Mouse (Mus musculus) gastrocnemius, postnatal 4 days (tissue): Measurements from ENCODE around the gene Gm21988. TPM values are rescaled to one million over a fixed set of nuclear protein-coding genes. Genes with fewer than 3 reads are reported as not detected.

Source experiments
- DNase-seq, 2 experiments: peaks; one replicate each; pipeline ENCODE4 v3.0.0; 2021 to 2022; ENCODE audit warnings: low spot score in 2 of 2, mixed read lengths in 2 of 2
- total RNA-seq, 2 experiments: library from RNA; stranded (reverse); gene quantifications; 2 replicates each; pipeline ENCODE4 v1.2.3; 2021

The Gm21988 gene
- total RNA-seq, 2 experiments from 2014 or later, result 2.5 to 4.1 TPM

- DNase-seq, result peak; percentile 96 to 98
These were observed 2.0 kb downstream of the Gm21988 start, which contains the start of gene 0610010K14Rik for GRCm38 (mm10) chr11:70237457-70238167. 0610010K14Rik (minus strand) TSS chr11:70237914.

- no peak for DNase-seq
These were observed 2.9 kb downstream of the Gm21988 start for GRCm38 (mm10) chr11:70236717-70237116.

DNA sequence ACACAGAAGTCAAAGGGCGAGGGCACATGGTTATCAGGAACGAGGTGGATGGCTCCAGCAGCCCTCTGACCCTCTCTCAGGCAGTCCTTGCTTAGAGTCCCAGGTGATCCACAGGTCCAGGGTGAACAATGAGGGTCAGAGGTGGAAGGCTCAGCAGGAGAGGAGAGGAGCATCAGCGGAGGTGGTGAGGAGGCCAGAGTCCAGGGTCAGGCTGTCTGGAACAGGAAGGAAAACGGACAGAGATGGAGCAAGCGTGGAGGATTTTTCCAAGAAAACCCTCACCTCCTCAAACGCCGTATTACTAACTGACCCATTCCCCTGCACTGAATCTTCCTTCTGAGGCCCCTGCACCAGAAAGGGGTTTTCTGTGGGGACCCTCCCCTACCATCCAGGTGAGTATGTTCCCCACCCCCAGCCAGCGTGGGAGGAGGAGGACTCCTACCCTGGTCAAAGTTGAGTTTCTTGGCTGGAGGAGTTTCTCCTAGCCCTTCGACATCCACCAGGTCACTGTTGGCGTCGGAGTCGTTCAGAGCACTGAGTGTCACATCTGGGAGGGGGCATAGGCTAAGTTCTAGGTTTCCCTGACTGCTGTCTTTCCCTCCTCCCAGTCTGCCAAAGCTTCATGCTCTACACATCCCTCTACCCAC is 4.3 kb downstream of the Gm21988 start:
- DNase-seq, result no peak

DNA sequence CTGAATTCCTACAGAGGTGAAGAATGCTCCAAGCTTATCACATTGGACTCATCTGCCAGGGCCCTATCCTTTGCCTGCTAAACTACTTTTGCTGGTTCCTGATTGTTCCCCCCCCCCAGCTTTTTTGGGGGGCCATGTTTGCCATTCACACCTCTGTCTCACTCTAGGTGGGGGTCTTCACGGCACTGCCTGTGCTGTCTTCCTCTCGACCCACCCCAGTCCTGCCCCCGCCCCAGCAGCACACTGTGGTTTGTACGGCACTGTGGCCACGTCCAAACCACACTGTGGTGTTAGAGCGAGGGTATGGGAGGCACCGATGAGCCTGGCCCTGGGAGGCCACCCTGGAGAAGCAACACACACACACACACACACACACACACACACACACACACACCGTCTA is 5.1 kb downstream of the Gm21988 start:
- no peak for DNase-seq

DNA sequence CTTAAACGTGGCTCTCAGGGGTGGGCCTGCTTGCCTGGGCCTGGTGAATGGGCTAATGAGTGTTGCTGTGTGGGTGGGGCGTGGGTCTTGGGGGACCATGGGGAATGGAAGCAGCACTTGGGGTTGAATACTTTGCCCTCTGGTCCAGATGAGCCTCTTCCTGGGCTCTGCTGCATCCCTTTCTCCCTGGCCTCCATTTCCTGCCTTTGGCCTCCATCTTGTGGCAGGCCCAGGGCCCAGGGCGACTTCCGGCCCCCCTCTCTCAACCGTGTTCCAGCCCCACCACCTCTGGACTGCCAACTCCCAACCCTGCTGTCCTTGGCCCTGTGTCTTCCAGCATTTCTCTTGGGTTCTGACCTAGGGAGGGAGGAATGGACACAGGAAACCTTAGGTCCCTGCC is 5.6 kb downstream of the Gm21988 start:
- no peak for DNase-seq

DNA sequence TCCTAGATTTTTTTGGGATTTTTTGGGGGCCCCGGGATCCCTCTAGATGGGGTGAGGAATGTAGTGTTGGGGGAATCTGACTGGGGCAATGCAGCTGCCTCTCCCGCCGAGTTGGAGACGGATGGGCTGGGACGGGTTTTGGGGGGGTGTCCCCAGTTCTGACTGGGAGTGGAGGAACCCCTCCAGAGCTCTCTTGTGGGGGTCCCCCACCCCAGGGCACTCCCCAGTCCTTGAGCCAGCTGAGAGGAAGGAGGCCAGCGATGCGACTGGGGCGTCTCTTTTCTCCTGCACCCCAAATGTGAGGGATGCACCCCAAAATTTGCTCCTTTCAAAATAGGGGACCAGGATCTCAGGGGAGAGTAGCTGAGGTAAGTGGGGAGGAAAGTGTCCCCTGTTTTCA is 6.6 kb downstream of the Gm21988 start:
- DNase-seq, result no peak

DNA sequence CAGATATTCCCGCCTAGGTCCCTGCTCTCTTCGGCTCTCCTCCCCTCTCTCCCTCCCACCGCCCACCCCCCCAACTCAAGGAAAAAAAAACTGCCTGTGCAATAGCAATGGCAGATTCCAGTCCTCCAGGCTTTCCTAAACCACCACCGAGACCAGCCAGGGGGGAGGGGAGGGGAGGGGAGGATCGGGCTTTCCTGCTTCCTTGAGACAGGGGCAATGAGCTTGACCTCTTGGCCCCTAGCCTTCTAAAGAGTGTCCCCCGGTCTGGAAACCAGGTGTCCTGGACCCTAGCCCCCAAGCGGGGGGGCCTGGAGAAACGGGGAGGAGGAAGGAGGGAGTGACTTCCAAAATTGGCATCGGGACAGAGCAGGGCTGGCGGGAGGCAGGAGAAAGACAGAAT is 7.1 kb downstream of the Gm21988 start:
- peak in 1 of 2 experiments; percentile 66 for DNase-seq

- peak; percentile 85 to 87 for DNase-seq
These were observed 9.3 kb downstream of the Gm21988 start for GRCm38 (mm10) chr11:70230239-70230727.

DNA sequence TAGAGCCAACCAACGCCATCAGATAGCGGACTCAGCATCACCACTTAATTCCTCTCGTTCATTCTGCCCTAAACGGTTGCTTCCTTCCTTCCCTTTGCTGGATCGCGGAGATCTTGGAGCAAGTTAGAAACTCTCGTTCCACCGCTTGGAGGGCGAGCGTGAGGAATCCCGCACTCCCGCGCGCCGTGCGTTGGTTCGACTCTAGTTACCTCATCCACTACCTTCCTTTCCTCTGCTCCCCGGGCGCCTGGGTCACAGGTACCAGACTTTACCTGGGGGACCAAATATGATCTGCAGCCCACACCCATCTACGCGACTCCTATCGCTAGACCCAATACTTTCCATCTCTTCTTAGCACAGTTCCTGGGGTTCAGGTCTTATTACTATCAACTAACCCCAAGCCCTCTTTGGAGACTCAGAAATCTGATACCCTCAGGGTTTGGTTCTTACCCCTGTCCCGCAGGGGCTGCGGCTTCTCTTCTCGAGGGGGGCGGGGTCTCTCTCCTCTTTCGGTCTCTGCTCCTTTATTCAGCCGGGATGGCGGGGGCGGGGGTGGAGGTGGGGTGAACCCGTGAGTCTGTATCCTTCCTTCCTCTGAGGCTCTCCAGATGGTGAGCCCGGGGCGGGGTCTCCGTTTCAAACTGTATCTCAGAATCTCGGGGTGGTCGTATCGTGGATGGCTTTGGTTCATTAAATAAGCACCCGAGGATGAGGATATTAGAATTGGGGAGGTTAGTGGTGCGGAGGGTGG is 10.2 kb downstream of the Gm21988 start, which contains the start of gene Bcl6b:
Bcl6b (minus strand) TSS at position 539 of the 751 bp plus-strand sequence.
- no peak for DNase-seq

GRCm38 (mm10) chr11:70228828-70229227 is 10.8 kb downstream of the Gm21988 start:
- peak in 1 of 2 experiments; percentile 71 for DNase-seq

DNA sequence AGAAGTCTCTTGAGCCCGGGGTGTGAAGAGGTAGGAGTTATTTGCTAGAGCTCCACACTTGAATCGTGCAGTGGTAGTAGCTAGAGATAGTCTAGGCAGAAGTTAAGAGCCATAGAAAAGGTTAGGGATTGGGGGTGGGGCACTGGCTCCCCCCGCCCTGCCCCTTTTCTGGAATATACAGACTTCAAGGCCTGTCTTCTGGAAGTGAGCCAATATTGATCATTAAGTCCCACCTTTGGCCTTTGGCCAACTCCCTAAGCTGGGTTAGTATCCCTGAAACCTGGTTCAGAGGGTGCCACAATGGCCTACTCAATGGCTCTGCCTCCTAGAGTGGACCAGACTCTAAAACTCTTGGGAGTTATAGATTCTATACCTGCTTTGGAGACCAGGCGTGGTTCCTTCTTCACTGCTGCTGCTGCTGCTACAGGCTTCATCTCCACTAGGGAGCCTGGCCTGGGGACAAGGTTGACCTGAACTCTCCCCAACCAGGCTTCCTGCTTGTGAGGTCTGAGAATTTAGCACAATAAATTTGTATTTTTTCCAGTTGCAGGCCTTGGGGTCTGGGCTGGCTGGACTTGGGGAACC is 11.9 kb downstream of the Gm21988 start:
- no peak for DNase-seq

DNA sequence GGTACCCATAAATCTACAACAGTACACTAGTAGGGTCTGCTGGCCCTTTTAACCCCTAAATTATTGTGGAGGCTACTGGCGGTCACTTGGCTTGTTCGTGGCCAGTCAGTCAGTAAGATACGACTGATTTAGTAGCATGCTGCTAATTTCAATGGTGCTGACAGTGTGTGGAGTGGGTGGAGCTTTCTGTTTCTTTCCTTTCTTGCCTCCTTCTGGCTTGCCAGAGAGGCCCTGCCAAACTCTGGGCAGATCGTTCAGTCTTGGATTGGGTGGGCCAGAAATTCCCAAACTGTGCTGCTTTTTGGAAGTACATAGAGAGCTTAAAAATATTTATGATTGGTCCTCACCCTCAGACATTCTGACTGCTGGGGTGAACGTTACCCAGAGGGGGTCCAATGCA is 12.5 kb downstream of the Gm21988 start:
- no peak for DNase-seq

DNA sequence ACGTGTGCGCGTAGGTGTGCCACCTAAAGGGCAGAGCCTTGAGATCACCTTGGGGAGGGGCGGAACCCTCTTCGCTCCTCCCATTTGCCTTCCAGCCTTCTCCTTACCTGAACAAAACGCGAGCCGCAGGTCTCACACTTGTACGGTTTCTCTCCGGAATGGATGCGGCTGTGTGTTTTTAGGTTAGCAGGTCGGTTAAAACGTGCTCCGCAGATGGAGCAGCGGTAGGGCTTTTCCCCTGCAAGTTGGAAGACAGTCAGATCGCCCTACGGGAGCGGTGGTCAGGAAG is 13.1 kb downstream of the Gm21988 start:
- no peak for DNase-seq

GRCm38 (mm10) chr11:70225798-70226601 is 13.6 kb downstream of the Gm21988 start:
- no peak for DNase-seq

- DNase-seq, result no peak
These were observed 15.9 kb downstream of the Gm21988 start for GRCm38 (mm10) chr11:70223724-70224123.

- DNase-seq, result no peak
These were observed 17.8 kb downstream of the Gm21988 start for GRCm38 (mm10) chr11:70221603-70222500.

- DNase-seq, result peak in 1 of 2 experiments; percentile 81
These were observed 18.7 kb downstream of the Gm21988 start, which contains the start of gene Slc16a13 for GRCm38 (mm10) chr11:70220731-70221602. Slc16a13 (minus strand) TSS chr11:70221064.

- DNase-seq, result no peak
These were observed 19.3 kb downstream of the Gm21988 start for GRCm38 (mm10) chr11:70220323-70220722.

GRCm38 (mm10) chr11:70219873-70220272 is 19.8 kb downstream of the Gm21988 start:
- DNase-seq, result no peak
